Mouse (Mus musculus) ES-Bruce4 (cell line): ENCODE data around the gene Msantd2. TPM values are rescaled to one million over a fixed set of nuclear protein-coding genes. Genes with fewer than 3 reads are reported as not detected.
A peak's percentile ranks its signal among the peaks of the same experiment; 100 is the strongest.

Experiments used
- H3K27ac ChIP-seq: 2 replicates; pipeline ENCODE4 v1.5.1; 2012; ENCODE audit warnings: low read length, inconsistent platforms; ENCODE audit not compliant: insufficient read depth
- H3K27me3 ChIP-seq: 2 replicates; pipeline ENCODE4 v1.6.1; 2012; ENCODE audit warnings: mild to moderate bottlenecking, low read length, inconsistent platforms; ENCODE audit not compliant: control insufficient read depth, poor library complexity, insufficient read depth, severe bottlenecking
- H3K36me3 ChIP-seq: 2 replicates; pipeline ENCODE4 v1.6.1; 2012; ENCODE audit warnings: inconsistent platforms, mild to moderate bottlenecking, low read length, moderate library complexity; ENCODE audit not compliant: control insufficient read depth, poor library complexity, insufficient read depth, severe bottlenecking
- H3K4me1 ChIP-seq: one replicate; pipeline ENCODE4 v1.8.1; 2011; ENCODE audit warnings: low read length; ENCODE audit not compliant: control insufficient read depth, insufficient read depth
- H3K4me3 ChIP-seq: 2 replicates; pipeline ENCODE4 v1.5.1; 2011; ENCODE audit warnings: low read depth, mild to moderate bottlenecking, low read length
- H3K9ac ChIP-seq: 2 replicates; pipeline ENCODE4 v1.6.1; 2012; ENCODE audit warnings: low read depth, mild to moderate bottlenecking, inconsistent platforms; ENCODE audit not compliant: poor library complexity, severe bottlenecking
- H3K9me3 ChIP-seq: replicated peaks from 2 replicates; pipeline ENCODE4 v1.6.1; 2012; ENCODE audit warnings: mild to moderate bottlenecking, low read length, inconsistent platforms; ENCODE audit not compliant: control insufficient read depth, poor library complexity, insufficient read depth, severe bottlenecking
- CTCF ChIP-seq: IDR thresholded peaks from one replicate; pipeline ENCODE4 v1.8.1; 2011; ENCODE audit warnings: low read depth, low read length
- EP300 ChIP-seq: IDR thresholded peaks from 2 replicates; pipeline ENCODE4 v1.6.1; 2011; ENCODE audit warnings: low read depth, low read length; ENCODE audit not compliant: insufficient read depth
- POLR2A ChIP-seq: IDR thresholded peaks from one replicate; pipeline ENCODE4 v1.8.1; 2011; ENCODE audit warnings: low read length; ENCODE audit not compliant: insufficient read depth
- polyA plus RNA-seq: library from polyadenylated mRNA; stranded (reverse); fragments of >200 nt; gene quantifications from 2 replicates; pipeline ENCODE4 v1.2.4, GENCODE M21; 2011; ENCODE audit warnings: low read depth; ENCODE audit not compliant: missing spikeins, insufficient read depth, insufficient read length

The Msantd2 gene
- polyA plus RNA-seq, 1 experiment: 85.6 TPM

DNA sequence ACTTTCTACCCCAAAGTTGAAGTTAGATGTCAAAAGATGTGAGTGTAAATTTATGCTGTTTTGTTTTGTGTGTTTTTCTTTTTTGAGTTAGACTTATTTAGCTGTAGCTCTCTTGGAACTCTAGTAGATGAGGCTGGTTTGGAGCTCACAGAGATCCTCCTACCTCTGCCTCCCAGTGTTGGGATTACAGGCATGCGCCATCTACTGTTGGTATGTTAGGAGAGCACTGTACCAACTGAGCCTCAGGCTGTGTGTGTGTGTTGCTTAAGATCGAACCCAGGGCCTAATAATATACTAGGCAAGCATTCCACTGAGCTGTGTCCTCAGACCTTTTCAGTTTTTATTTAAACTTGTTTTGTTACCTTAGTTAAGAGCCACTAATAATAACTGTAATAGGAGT lies 23.0 kb downstream of the Msantd2 start:
- Histone ChIP-seq H3K27ac (no peak overlapping the region), H3K27me3 (no peaks in the 10 kb centered on the region), H3K36me3 (peaks cover 2% of the 10 kb centered on the region), H3K9me3 (no peaks in the 10 kb centered on the region), H3K4me3 (no peak overlapping the region), H3K9ac (no peak overlapping the region), H3K4me1 (no peaks in the 10 kb centered on the region)
- TF ChIP-seq CTCF (peak; percentile 40), EP300 (no peak)

- no peak overlapping the region for H3K9ac ChIP-seq
- no peak overlapping the region for H3K27ac ChIP-seq
- no peaks in the 10 kb centered on the region for H3K9me3 ChIP-seq
- TF ChIP-seq EP300 (no peak), POLR2A (no peak), CTCF (no peak)
- H3K4me1 ChIP-seq: no peaks in the 10 kb centered on the region
- H3K4me3 ChIP-seq: no peak overlapping the region
- H3K27me3 ChIP-seq: no peaks in the 10 kb centered on the region
- peaks cover 17% of the 10 kb centered on the region for H3K36me3 ChIP-seq
Measured at GRCm38 (mm10) chr9:37514456-37514855, 25.3 kb downstream of the Msantd2 start.

DNA sequence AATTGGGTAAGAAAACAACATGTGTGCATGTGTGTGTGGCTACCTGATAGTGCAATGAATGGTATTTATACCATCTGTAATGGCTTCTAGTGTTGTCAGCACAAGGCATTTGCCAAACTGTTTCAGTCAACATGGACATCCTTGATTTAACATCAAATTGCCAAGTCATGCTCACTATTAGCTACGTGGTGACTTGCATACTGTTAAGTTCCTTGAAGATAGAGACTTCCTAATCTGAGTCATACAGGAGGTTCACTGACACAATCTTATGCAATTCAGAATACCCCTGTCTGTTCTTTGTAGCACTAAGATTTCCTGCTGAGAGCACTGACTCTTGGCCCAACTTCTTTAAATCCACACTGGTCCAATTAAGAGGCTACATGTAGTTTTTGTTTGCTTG lies 28.3 kb downstream of the Msantd2 start:
- H3K4me3 ChIP-seq: no peak overlapping the region
- H3K9ac ChIP-seq: no peak overlapping the region
- no peak for TF ChIP-seq EP300
- no peak for TF ChIP-seq POLR2A
- TF ChIP-seq CTCF: no peak
- no peaks in the 10 kb centered on the region for H3K4me1 ChIP-seq
- H3K9me3 ChIP-seq: no peaks in the 10 kb centered on the region
- H3K36me3 ChIP-seq: peaks cover 41% of the 10 kb centered on the region
- no peak overlapping the region for H3K27ac ChIP-seq
- H3K27me3 ChIP-seq: no peaks in the 10 kb centered on the region

DNA sequence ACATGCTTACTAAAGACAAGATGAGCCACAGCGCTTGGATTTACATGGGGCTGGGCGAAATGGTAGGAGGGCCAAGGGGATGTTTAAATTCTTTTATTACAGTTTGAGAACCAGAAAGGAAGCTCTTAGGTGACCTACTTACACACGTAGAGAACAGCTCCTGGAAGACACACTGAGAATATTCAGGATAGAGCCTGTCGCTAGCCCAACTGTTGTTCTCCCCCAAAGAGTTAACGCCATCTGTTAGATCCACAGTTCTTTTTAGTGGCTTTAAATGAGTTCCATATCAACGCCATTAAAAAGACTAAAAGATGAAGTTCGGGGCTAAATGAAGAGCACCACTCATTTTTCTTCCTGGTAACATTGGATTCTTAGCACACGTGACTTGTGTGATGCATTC lies 29.9 kb downstream of the Msantd2 start:
- TF ChIP-seq POLR2A: no peak
- no peak for TF ChIP-seq EP300
- TF ChIP-seq CTCF: no peak
- no peak overlapping the region for H3K4me3 ChIP-seq
- H3K27me3 ChIP-seq: no peaks in the 10 kb centered on the region
- no peak overlapping the region for H3K27ac ChIP-seq
- H3K36me3 ChIP-seq: peaks cover 53% of the 10 kb centered on the region
- no peak overlapping the region for H3K9ac ChIP-seq
- no peaks in the 10 kb centered on the region for H3K9me3 ChIP-seq
- H3K4me1 ChIP-seq: no peaks in the 10 kb centered on the region

- no peaks in the 10 kb centered on the region for H3K4me1 ChIP-seq
- H3K9ac ChIP-seq: no peak overlapping the region
- TF ChIP-seq POLR2A: no peak
- TF ChIP-seq CTCF: no peak
- no peak for TF ChIP-seq EP300
- peaks cover 56% of the 10 kb centered on the region for H3K36me3 ChIP-seq
- no peak overlapping the region for H3K27ac ChIP-seq
- H3K9me3 ChIP-seq: no peaks in the 10 kb centered on the region
- no peak overlapping the region for H3K4me3 ChIP-seq
- H3K27me3 ChIP-seq: no peaks in the 10 kb centered on the region
Measured at GRCm38 (mm10) chr9:37519995-37520394, 30.9 kb downstream of the Msantd2 start.

DNA sequence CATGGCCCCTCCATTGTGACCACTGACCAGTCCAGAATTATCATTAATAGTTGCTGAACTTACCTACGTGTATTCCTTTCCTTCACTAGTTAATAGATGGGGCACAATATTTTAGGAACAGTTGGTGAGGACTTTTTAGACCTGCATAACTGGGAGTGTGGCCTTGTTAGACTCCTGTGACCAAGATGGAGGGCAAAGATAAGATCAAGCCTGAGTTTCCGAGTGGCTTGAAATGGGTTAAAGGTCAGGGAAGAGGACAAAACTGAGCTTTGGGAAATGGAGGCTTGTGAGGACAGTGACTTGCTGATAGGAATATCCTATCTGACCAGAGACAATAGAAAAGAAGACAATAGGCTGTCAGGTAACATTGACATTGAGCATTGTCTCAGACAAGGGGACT lies 36.3 kb downstream of the Msantd2 start:
- Histone ChIP-seq H3K9me3 (no peaks in the 10 kb centered on the region), H3K9ac (no peak overlapping the region), H3K4me3 (no peak overlapping the region), H3K27me3 (no peaks in the 10 kb centered on the region), H3K27ac (0 out of 2 replicates have a peak overlapping the region, but pooled peaks have one; percentile 14), H3K4me1 (no peaks in the 10 kb centered on the region), H3K36me3 (peaks cover 31% of the 10 kb centered on the region)
- no peak for TF ChIP-seq EP300
- TF ChIP-seq CTCF: no peak
- no peak for TF ChIP-seq POLR2A
